Mouse (Mus musculus) erythroblast, embryonic 14.5 days (primary cell): Measurements from ENCODE around the gene Prkab2.

Experiments
- GATA1 ChIP-seq: IDR thresholded peaks from 2 replicates; pipeline ENCODE4 v1.6.1; 2012; ENCODE audit warnings: low read length, inconsistent platforms, mixed read lengths
- TAL1 ChIP-seq: IDR thresholded peaks from 3 replicates; pipeline ENCODE4 v1.6.1; 2012; ENCODE audit warnings: low read length, inconsistent platforms, mixed read lengths

- TF ChIP-seq TAL1: no peak
- no peak for TF ChIP-seq GATA1
These were observed 41.1 kb downstream of the Prkab2 start for GRCm38 (mm10) chr3:97699061-97699460.
